Mouse (Mus musculus) forebrain, embryonic 14.5 days (tissue): ENCODE measurements at regions not wholly inside any gene's neighbourhood (a gene's known extent, or its start where the extent isn't known, plus 50 kb on each side); places are given as distances from the start of the nearest gene placed in this dataset.
"Not testable (repeated sequence)": the region's sequence is repeated elsewhere in the genome, so short reads cannot be mapped to it uniquely, and the experiment has no call there.

ENCODE experiments used
- ATAC-seq: fragments of 200-750 bp; cut with Nextera tagmentation; 2 replicates; pipeline ENCODE4 v1.8.0; 2017; ENCODE audit warnings: mild to moderate bottlenecking, moderate library complexity
- DNase-seq: peaks from one replicate; pipeline ENCODE4 v3.0.0-alpha.2; 2015; ENCODE audit warnings: low spot score
- H3K27ac ChIP-seq: fragments of 300-500 bp; sonication (generic); 2 replicates; pipeline ENCODE4 v1.5.1; 2014; ENCODE audit warnings: low read depth, mild to moderate bottlenecking, control low read depth, low read length, moderate library complexity
- H3K27me3 ChIP-seq: fragments of 300-500 bp; sonication (generic); replicated peaks from 2 replicates; pipeline ENCODE4 v1.6.1; 2014; ENCODE audit warnings: low read length, control low read depth, mixed read lengths; ENCODE audit not compliant: control insufficient read depth, insufficient read depth
- H3K36me3 ChIP-seq: fragments of 300-500 bp; sonication (generic); 2 replicates; pipeline ENCODE4 v1.6.1; 2014; ENCODE audit warnings: low read length, control low read depth; ENCODE audit not compliant: control insufficient read depth, insufficient read depth
- H3K4me1 ChIP-seq: fragments of 300-500 bp; sonication (generic); 2 replicates; pipeline ENCODE4 v1.6.1; 2014; ENCODE audit warnings: antibody characterized with exemption, low read length, control low read depth; ENCODE audit not compliant: control insufficient read depth, insufficient read depth
- H3K4me2 ChIP-seq: fragments of 300-500 bp; sonication (generic); 2 replicates; pipeline ENCODE4 v1.6.1; 2014; ENCODE audit warnings: mild to moderate bottlenecking, control low read depth, low read length
- H3K4me3 ChIP-seq: fragments of 300-500 bp; sonication (generic); 2 replicates; pipeline ENCODE4 v1.5.1; 2014; ENCODE audit warnings: low read depth, low read length, control low read depth
- H3K9ac ChIP-seq: fragments of 300-500 bp; sonication (generic); 2 replicates; pipeline ENCODE4 v1.6.1; 2014; ENCODE audit warnings: mild to moderate bottlenecking, low read length, control low read depth, moderate library complexity
- H3K9me3 ChIP-seq: fragments of 300-500 bp; sonication (generic); replicated peaks from 2 replicates; pipeline ENCODE4 v1.6.1; 2016; ENCODE audit warnings: low read length, control low read depth, mixed read lengths; ENCODE audit not compliant: control insufficient read depth
- WGBS: fragments of 180-500 bp; shearing (Covaris S2); extraction: QIAGEN DNeasy Blood & Tissue Kit; methylation state at CpG from one replicate; pipeline ENCODE4 v1.1.7; 2014; 5-methylcytosine and 5-hydroxymethylcytosine counted together

DNA sequence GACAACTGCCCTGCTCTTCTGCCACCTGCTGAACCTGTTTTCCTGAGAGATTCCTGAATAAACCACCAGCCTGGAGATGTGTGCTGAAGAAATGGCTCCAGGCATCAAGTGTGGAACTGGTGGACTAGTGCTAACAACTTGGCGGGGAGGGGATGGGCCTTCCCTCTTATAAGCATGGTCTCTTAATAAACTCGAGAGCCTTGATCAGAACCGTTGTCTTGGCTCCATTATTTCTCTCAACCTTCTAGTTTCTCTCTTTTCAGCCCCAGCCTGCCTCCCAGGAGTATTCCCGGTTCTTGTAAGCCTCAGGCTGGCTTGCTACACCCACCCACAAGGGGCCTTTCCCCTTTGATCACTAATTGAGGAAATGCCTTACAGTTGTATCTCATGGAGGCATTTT, 473.0 kb upstream of the Cntn5 start:
- ATAC-seq (no peak), DNase-seq (no peak)
- H3K36me3 ChIP-seq, result no peaks in the 10 kb centered on the region
- H3K4me3 ChIP-seq, result no peak overlapping the region
- no peaks in the 10 kb centered on the region for H3K9me3 ChIP-seq
- no peaks in the 10 kb centered on the region for H3K27me3 ChIP-seq
- no peak overlapping the region for H3K4me2 ChIP-seq
- no peaks in the 10 kb centered on the region for H3K4me1 ChIP-seq
- 66% methylated on average over 4 of the region's 4 CpGs for WGBS
- no peak overlapping the region for H3K27ac ChIP-seq
- no peak overlapping the region for H3K9ac ChIP-seq

DNA sequence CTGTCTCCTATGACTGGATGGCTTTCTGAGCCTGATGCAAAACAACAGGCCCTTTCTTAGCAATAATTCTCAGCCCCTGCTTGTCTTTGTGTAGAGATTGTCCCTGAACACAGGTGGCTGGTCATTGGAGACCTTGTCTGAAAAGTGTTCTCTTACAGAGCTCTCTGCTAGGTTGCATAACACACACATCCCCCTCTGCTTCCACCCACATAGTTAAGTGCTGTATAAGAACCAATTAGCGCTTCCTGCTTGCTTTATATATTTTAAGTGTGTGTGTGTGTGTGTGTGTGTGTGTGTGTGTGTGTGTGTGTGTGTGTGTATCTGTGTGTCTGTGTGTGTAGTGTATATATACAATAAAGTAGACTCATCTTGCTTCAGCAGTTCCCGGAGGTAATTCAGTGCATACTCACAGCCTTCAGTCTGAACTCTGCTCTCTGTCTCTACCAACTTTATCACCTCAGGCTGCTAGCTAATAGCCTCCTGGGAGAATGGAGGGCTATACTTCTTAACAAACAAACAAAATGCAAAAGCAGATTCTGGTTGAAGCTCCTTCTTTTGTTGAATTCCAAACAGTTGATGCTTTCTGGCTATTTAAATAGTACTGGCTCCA, 468.8 kb upstream of the Cntn5 start:
- Histone ChIP-seq H3K27me3 (no peaks in the 10 kb centered on the region), H3K36me3 (no peaks in the 10 kb centered on the region), H3K4me3 (no peak overlapping the region), H3K4me2 (no peak overlapping the region), H3K4me1 (no peaks in the 10 kb centered on the region), H3K9ac (no peak overlapping the region), H3K9me3 (no peaks in the 10 kb centered on the region), H3K27ac (no peak overlapping the region)
- 98% methylated on average over 2 of the region's 2 CpGs for whole genome bisulfite sequencing
- DNase-seq, result no peak
- ATAC-seq, result no peak

DNA sequence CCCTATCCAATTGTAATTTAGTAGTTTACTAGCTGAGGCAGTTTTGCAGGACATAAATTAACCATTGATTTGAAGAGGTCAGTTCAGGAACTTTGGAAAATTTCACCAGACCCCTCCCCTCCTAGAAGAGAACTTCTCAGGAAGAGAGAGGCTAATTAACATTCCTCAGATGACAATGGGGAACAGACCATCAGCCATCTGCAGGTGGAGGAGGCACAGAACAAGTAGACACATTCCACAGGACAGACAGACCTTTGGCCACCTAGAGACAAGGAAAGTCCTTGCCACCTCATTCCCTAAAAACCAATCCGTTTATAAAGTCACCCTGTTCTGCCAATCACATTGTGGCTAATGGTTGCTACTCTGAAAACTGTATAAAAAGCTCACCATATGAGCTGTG, 463.5 kb upstream of the Cntn5 start:
- no peak for ATAC-seq
- WGBS, result 75% methylated on average over 1 of the region's 1 CpGs

DNA sequence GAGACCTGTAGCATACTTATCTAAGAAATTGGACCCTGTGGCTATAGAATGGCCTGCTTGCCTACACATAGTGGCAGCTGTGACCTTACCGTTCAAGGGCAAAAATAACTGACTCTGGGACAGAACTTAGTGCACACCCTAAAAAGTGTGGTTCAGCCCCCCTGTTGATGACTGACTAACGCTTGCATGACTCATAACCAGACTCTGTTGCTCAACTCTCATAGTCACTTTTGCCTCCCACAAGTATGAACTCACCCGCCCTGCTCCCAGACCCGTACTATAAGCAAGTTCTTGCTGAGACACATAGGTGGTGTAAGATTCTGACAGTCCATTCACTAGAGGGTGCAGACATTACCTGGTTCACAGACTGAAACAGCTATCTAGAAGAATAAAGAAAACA, 424.3 kb upstream of the Cntn5 start:
- Histone ChIP-seq H3K9me3 (no peaks in the 10 kb centered on the region), H3K36me3 (no peaks in the 10 kb centered on the region), H3K9ac (no peak overlapping the region), H3K27me3 (no peaks in the 10 kb centered on the region), H3K4me3 (no peak overlapping the region), H3K27ac (no peak overlapping the region), H3K4me2 (no peak overlapping the region), H3K4me1 (no peaks in the 10 kb centered on the region)
- DNase-seq, result no peak
- 91% methylated on average over 4 of the region's 4 CpGs for WGBS
- ATAC-seq, result no peak

More for the DNA sequence above, 463.5 kb upstream of the Cntn5 start:
- no peaks in the 10 kb centered on the region for H3K27me3 ChIP-seq
- no peak overlapping the region for H3K4me3 ChIP-seq
- H3K27ac ChIP-seq, result no peak overlapping the region
- no peak for DNase-seq
- no peaks in the 10 kb centered on the region for H3K36me3 ChIP-seq
- H3K4me2 ChIP-seq, result no peak overlapping the region
- H3K9ac ChIP-seq, result no peak overlapping the region
- H3K4me1 ChIP-seq, result no peaks in the 10 kb centered on the region
- no peaks in the 10 kb centered on the region for H3K9me3 ChIP-seq

DNA sequence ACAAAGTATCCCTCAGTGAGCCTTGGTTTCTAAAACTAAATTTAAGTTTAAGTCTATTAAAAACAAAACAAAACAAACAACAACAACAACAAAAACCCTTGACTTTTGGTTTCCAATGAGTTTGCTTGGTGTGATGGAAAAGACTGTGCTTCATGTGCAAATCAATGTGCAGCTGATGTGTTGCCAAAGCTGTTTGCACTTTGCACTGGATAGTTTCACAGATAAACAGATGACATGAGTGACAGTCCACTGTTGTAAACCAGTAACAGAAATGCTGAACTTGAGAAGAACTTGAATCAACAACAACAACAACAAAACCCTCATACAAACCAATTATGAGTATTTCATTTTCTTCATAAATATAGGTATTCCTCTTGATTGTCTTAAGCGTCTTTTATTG, 412.6 kb upstream of the Cntn5 start:
- Histone ChIP-seq H3K4me2 (no peak overlapping the region), H3K27me3 (no peaks in the 10 kb centered on the region), H3K27ac (no peak overlapping the region), H3K4me3 (no peak overlapping the region), H3K4me1 (no peaks in the 10 kb centered on the region), H3K9ac (no peak overlapping the region), H3K9me3 (no peaks in the 10 kb centered on the region), H3K36me3 (no peaks in the 10 kb centered on the region)
- DNase-seq (no peak), ATAC-seq (no peak)
- 92% methylated on average over 1 of the region's 1 CpGs for WGBS

DNA sequence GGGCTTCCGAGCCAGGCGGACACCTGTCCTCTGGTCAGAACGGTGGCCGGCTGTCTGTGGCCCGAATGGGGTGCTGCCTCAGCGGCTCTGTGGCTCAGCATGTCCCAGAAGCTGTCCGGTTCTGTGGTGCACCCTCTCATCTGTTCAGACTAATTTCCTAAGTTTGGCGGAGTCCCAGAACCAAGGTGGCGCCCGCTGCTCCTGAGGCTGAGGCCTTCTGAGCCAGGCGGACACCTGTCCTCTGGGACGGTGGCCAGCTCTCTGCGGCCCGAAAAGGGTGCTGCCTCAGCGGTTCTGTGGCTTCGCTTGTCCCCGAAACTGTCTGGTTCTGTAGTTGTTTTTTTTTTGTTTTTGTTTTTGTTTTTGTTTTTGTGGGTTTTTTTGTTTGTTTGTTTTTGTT, 392.5 kb upstream of the Cntn5 start:
- not testable (repeated sequence) for H3K4me3 ChIP-seq, H3K9me3 ChIP-seq, H3K27ac ChIP-seq, H3K36me3 ChIP-seq, H3K27me3 ChIP-seq, H3K4me2 ChIP-seq, H3K9ac ChIP-seq, ATAC-seq, H3K4me1 ChIP-seq, DNase-seq
- WGBS, result 97% methylated on average over 17 of the region's 17 CpGs

DNA sequence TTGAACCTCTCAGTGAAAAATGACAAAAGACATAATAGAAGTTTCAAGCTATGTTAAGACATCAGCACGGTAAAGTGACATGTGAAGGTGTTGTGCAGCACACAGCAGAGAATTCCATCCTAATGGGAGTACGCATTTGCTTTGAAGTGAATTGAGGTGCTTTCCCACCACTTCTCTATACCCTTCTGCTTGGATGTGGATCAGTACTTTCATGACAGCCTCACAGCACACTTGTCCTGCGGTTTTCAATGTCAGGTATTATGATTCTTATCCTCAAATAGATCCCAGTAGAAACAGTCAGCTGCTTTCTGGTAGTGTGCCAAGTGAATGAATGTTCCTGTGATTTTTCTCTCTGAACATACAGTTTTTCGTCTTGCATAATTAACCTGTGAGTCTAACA, 380.6 kb upstream of the Cntn5 start:
- no peaks in the 10 kb centered on the region for H3K9me3 ChIP-seq
- 80% methylated on average over 4 of the region's 4 CpGs for WGBS
- no peak for ATAC-seq
- H3K36me3 ChIP-seq, result no peaks in the 10 kb centered on the region
- H3K4me3 ChIP-seq, result no peak overlapping the region
- peak; percentile 12 for DNase-seq
- H3K4me2 ChIP-seq, result no peak overlapping the region
- no peaks in the 10 kb centered on the region for H3K4me1 ChIP-seq
- H3K27me3 ChIP-seq, result no peaks in the 10 kb centered on the region
- no peak overlapping the region for H3K27ac ChIP-seq
- no peak overlapping the region for H3K9ac ChIP-seq

DNA sequence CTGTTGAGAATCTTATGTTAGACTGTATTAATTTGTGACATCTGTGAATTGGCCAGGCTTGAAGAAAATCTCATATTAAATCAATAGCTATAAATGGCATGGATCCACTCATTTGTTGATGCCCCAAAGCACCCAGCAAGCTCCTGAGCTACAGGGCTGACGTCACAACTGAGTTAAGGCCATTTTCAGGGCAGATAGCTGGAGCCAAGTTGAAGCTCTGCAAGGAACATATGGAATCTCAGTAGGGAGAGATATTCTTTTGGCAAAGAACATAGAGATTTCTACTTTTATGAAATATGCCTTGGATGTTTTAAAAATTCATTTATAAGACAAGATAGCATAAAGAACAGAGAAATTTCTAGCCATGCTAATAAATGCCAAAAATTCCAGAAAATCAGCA, 380.0 kb upstream of the Cntn5 start:
- no peak for ATAC-seq
- H3K4me1 ChIP-seq, result no peaks in the 10 kb centered on the region
- no peaks in the 10 kb centered on the region for H3K27me3 ChIP-seq
- H3K36me3 ChIP-seq, result no peaks in the 10 kb centered on the region
- no peak overlapping the region for H3K4me2 ChIP-seq
- H3K27ac ChIP-seq, result no peak overlapping the region
- H3K9me3 ChIP-seq, result no peaks in the 10 kb centered on the region
- H3K9ac ChIP-seq, result no peak overlapping the region
- 69% methylated on average over 1 of the region's 1 CpGs for whole genome bisulfite sequencing
- no peak overlapping the region for H3K4me3 ChIP-seq
- DNase-seq, result peak; percentile 2

DNA sequence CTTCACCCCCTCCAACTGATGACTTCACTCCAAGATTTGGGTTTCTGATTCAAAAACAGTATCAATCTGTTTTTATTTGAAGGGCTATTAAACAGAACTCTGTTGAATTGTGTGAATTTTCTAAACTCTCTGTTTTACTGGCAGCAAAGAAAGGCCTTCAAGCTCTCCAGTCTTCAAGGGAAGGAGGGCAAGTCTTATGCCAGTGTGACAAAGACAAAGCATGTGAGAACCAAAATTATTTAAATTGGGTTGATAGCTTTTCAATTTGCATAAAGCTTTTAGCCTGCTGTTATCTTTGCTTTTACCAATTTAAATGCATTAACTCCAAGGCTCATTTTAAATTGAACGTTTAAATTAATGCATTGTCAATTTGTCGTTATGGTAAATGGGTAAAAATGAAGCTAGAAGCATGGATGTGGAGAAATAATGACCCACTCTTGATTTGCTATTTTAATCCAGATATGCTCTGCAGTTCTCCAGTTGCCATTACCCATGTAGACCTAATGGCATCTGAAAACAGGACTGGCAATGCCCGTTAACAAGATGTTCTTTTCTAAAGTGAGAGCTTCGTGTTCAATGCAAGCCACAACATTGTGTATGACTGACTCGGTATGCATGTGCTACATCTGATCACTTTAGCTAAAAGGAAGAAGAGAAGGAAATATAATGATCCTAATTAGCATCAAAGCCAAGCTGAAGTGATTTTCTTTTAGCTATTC, 375.0 kb upstream of the Cntn5 start:
- Histone ChIP-seq H3K27ac (no peak overlapping the region), H3K27me3 (no peaks in the 10 kb centered on the region), H3K9me3 (no peaks in the 10 kb centered on the region), H3K4me1 (no peaks in the 10 kb centered on the region), H3K4me3 (no peak overlapping the region), H3K9ac (no peak overlapping the region), H3K4me2 (no peak overlapping the region), H3K36me3 (no peaks in the 10 kb centered on the region)
- DNase-seq (peak; percentile 55), ATAC-seq (peak; percentile 73)
- 24% methylated on average over 5 of the region's 5 CpGs for WGBS
